Mouse (Mus musculus): ENCODE measurements around the gene Camsap1. TPM values are rescaled to one million over a fixed set of nuclear protein-coding genes. Genes with fewer than 3 reads are reported as not detected.

Gene Camsap1
- total and polyA plus RNA-seq, 3 experiments, result 6.2 to 22.1 (median 17.2) TPM

DNA sequence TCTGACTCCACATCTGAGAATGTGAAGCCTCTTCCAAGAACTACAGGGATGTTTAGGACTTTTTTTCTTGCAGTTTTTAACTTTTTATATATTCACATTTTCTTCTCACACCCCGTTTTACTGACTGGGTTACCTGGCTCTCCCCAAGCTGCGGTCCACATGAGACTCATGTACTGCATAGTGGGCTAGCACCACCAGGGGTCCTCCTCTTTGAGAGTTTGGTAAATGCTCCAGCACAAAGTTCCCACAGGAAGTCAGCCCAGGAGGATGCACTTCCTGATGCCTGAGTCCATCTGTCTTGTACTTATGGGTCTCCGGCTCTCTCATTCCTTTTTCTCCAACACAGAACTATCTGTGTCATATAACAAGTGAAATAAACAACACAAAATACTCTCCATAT is 35.1 kb downstream of the Camsap1 start:
- dilution Hi-C loops (cut with MboI; ENCODE audit: extremely low pct_ligation_motif_present, extremely low pct_unique_long_range_greater_than_20kb, low sequenced_read_pairs), result no loop called here
- TF ChIP-seq CTCF (conservative IDR thresholded peaks at IDR 0.05 in 1 of 2, IDR thresholded peaks at IDR 0.05 in 1 of 2; ENCODE audit: low read depth in 2 of 2, low read length in 2 of 2), result peak in 1 of 2 experiments; percentile 32; a peak in 1 of 4 replicates
- no peak for TF ChIP-seq UBTF (IDR thresholded peaks at IDR 0.05; ENCODE audit: low read depth, low read length)
- no peak overlapping the region for H3K27ac ChIP-seq (ENCODE audit: insufficient read depth, low read depth)
- peaks cover 40 to 75% of the 10 kb centered on the region in 2 experiments for H3K36me3 ChIP-seq (replicated peaks in 1 of 2; ENCODE audit: control insufficient read depth in 1 of 2, insufficient read depth in 1 of 2, low read length in 1 of 2)
- in situ Hi-C loops (cut with MboI; ENCODE audit: low pct_ligation_motif_present, low pct_unique_long_range_greater_than_20kb, low sequenced_read_pairs), result no loop called here
- DNase-seq (ENCODE audit: extremely low read depth), result no peak
- peaks cover 8 to 54% of the 10 kb centered on the region in 2 experiments for H3K4me1 ChIP-seq (ENCODE audit: control insufficient read depth in 1 of 2, insufficient read depth in 2 of 2)
- no peak overlapping the region for H3K4me2 ChIP-seq (ENCODE audit: insufficient read depth, low read depth, poor library complexity, severe bottlenecking)
- no peak overlapping the region for H3K9ac ChIP-seq (ENCODE audit: insufficient read depth, low read depth)
- no peak overlapping the region for H3K4me3 ChIP-seq (replicated peaks in 1 of 3; ENCODE audit: low read depth in 2 of 3, low read length in 2 of 3, poor library complexity in 1 of 3)
- H3K79me2 ChIP-seq (replicated peaks; ENCODE audit: control insufficient read depth, extremely low read depth, insufficient read depth, poor library complexity, severe bottlenecking), result no peaks in the 10 kb centered on the region; the same call in none of the 2 replicates
- H3K27me3 ChIP-seq (replicated peaks), result no peaks in the 10 kb centered on the region
- H3K9me3 ChIP-seq (replicated peaks; ENCODE audit: low read length), result no peaks in the 10 kb centered on the region

DNA sequence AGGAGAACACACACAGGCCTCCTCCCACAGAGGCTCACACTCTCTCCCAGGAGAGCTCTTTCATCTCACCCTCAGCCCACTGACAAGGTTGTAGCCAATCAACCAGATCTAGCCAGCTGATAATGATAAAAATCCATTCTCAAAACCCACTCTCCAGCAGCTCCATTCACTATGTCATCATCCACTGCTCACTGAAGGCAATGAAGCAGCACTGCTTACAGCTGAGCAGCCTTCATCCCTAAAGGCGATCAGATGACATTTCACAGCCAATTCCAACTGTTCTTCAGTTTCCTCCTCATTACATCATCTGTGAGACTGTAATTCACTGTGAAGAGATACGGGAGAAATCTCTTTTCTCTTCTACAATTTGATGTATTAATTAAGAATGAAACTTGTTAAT is 39.3 kb downstream of the Camsap1 start:
- Histone ChIP-seq H3K27me3 (replicated peaks) (no peaks in the 10 kb centered on the region), H3K36me3 (replicated peaks in 1 of 2; ENCODE audit: control insufficient read depth in 1 of 2, insufficient read depth in 1 of 2, low read length in 1 of 2) (peaks cover 52 to 83% of the 10 kb centered on the region in 2 experiments), H3K9ac (ENCODE audit: insufficient read depth, low read depth) (no peak overlapping the region), H3K27ac (ENCODE audit: insufficient read depth, low read depth) (no peak overlapping the region), H3K79me2 (replicated peaks; ENCODE audit: control insufficient read depth, extremely low read depth, insufficient read depth, poor library complexity, severe bottlenecking) (no peaks in the 10 kb centered on the region), H3K4me1 (ENCODE audit: control insufficient read depth in 1 of 2, insufficient read depth in 2 of 2) (peaks cover 3 to 25% of the 10 kb centered on the region in 2 experiments; a peak in 3 of 4 replicates), H3K9me3 (replicated peaks; ENCODE audit: low read length) (no peaks in the 10 kb centered on the region), H3K4me2 (ENCODE audit: insufficient read depth, low read depth, poor library complexity, severe bottlenecking) (no peak overlapping the region), H3K4me3 (replicated peaks in 1 of 3; ENCODE audit: low read depth in 2 of 3, low read length in 2 of 3, poor library complexity in 1 of 3) (no peak overlapping the region)
- dilution Hi-C loops (cut with MboI; ENCODE audit: extremely low pct_ligation_motif_present, extremely low pct_unique_long_range_greater_than_20kb, low sequenced_read_pairs), result no loop called here
- in situ Hi-C loops (cut with MboI; ENCODE audit: low pct_ligation_motif_present, low pct_unique_long_range_greater_than_20kb, low sequenced_read_pairs), result no loop called here
- no peak for TF ChIP-seq RCOR1 (conservative IDR thresholded peaks at IDR 0.05; ENCODE audit: low read depth, low read length)
- no peak for TF ChIP-seq UBTF (IDR thresholded peaks at IDR 0.05; ENCODE audit: low read depth, low read length)
- TF ChIP-seq IRF4 (IDR thresholded peaks at IDR 0.05; ENCODE audit: low read depth, low read length), result no peak
- TF ChIP-seq PAX5 (IDR thresholded peaks at IDR 0.05; ENCODE audit: low read length), result no peak
- TF ChIP-seq MAX (IDR thresholded peaks at IDR 0.05; ENCODE audit: low read length), result no peak
- no peak for TF ChIP-seq MAZ (IDR thresholded peaks at IDR 0.05; ENCODE audit: low read depth, low read length)
- no peak for TF ChIP-seq MEF2A (IDR thresholded peaks at IDR 0.05; ENCODE audit: borderline replicate concordance, low read depth, low read length)
- DNase-seq (ENCODE audit: extremely low read depth), result no peak

DNA sequence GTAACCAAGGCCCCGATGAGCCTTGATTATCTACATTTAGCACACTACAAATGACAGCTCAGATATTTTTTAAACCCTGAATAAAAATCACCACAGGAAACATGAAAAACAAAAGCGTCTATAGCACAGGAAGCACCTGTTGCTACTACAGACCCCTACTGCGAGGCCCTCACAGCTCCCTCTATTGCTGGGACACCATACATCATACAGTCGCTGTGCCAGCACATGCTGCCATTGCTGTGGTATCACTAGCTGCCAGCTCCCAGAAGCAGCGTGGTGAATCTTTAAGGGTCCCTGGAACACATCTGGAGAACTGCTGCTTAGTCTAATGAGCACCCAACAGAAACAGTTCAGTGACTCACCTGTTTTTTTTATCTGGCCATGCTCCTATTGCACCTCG is 42.6 kb downstream of the Camsap1 start:
- no peak overlapping the region for H3K27ac ChIP-seq (ENCODE audit: insufficient read depth, low read depth)
- no peak for DNase-seq (ENCODE audit: extremely low read depth)
- in situ Hi-C loops (cut with MboI; ENCODE audit: low pct_ligation_motif_present, low pct_unique_long_range_greater_than_20kb, low sequenced_read_pairs), result no loop called here
- no peak overlapping the region for H3K4me2 ChIP-seq (ENCODE audit: insufficient read depth, low read depth, poor library complexity, severe bottlenecking)
- TF ChIP-seq CTCF (conservative IDR thresholded peaks at IDR 0.05 in 1 of 2, IDR thresholded peaks at IDR 0.05 in 1 of 2; ENCODE audit: low read depth in 2 of 2, low read length in 2 of 2) (no peak), UBTF (IDR thresholded peaks at IDR 0.05; ENCODE audit: low read depth, low read length) (no peak), TCF12 (IDR thresholded peaks at IDR 0.05; ENCODE audit: low read depth, low read length) (no peak), RAD21 (IDR thresholded peaks at IDR 0.05; ENCODE audit: low read depth, low read length) (no peak), GABPA (IDR thresholded peaks at IDR 0.05; ENCODE audit: insufficient replicate concordance, low read depth, low read length) (no peak), TBP (conservative IDR thresholded peaks at IDR 0.05; ENCODE audit: low read depth, low read length) (no peak), USF1 (IDR thresholded peaks at IDR 0.05; ENCODE audit: low read depth, low read length) (no peak), POLR2AphosphoS2 (IDR thresholded peaks at IDR 0.05; ENCODE audit: low read depth, low read length) (no peak), JUND (conservative IDR thresholded peaks at IDR 0.05; ENCODE audit: low read depth, low read length) (no peak), MYC (IDR thresholded peaks at IDR 0.05; ENCODE audit: low read depth, low read length) (no peak), E2F4 (IDR thresholded peaks at IDR 0.05; ENCODE audit: insufficient replicate concordance, low read depth, low read length) (no peak)
- H3K27me3 ChIP-seq (replicated peaks), result no peaks in the 10 kb centered on the region
- 0 out of 4 replicates have a peak, but pooled peaks cover 0 to 4% of the 10 kb centered on the region in 2 experiments for H3K4me1 ChIP-seq (ENCODE audit: control insufficient read depth in 1 of 2, insufficient read depth in 2 of 2)
- no peak overlapping the region for H3K9ac ChIP-seq (ENCODE audit: insufficient read depth, low read depth)
- H3K79me2 ChIP-seq (replicated peaks; ENCODE audit: control insufficient read depth, extremely low read depth, insufficient read depth, poor library complexity, severe bottlenecking), result no peaks in the 10 kb centered on the region
- no peaks in the 10 kb centered on the region for H3K9me3 ChIP-seq (replicated peaks; ENCODE audit: low read length)
- dilution Hi-C loops (cut with MboI; ENCODE audit: extremely low pct_ligation_motif_present, extremely low pct_unique_long_range_greater_than_20kb, low sequenced_read_pairs), result no loop called here
- H3K36me3 ChIP-seq (replicated peaks in 1 of 2; ENCODE audit: control insufficient read depth in 1 of 2, insufficient read depth in 1 of 2, low read length in 1 of 2), result peaks cover 79 to 93% of the 10 kb centered on the region in 2 experiments
- no peak overlapping the region for H3K4me3 ChIP-seq (replicated peaks in 1 of 3; ENCODE audit: low read depth in 2 of 3, low read length in 2 of 3, poor library complexity in 1 of 3)

Measured in CH12.LX (cell line).